Mouse (Mus musculus) small intestine, adult 2 months (tissue): ENCODE measurements around the gene Ipp. TPM values are rescaled to one million over a fixed set of nuclear protein-coding genes. Genes with fewer than 3 reads are reported as not detected.

Experiments
- H3K27ac ChIP-seq: fragments of 200-500 bp; 2 replicates; pipeline ENCODE4 v1.5.1; 2012; ENCODE audit warnings: low read depth, low read length, control low read depth, inconsistent platforms; ENCODE audit not compliant: insufficient read depth
- H3K27me3 ChIP-seq: fragments of 200-500 bp; 2 replicates; pipeline ENCODE4 v1.6.1; 2012; ENCODE audit warnings: mild to moderate bottlenecking, moderate library complexity, low read length, inconsistent platforms; ENCODE audit not compliant: control insufficient read depth, insufficient read depth
- H3K36me3 ChIP-seq: fragments of 200-500 bp; 2 replicates; pipeline ENCODE4 v1.6.1; 2012; ENCODE audit warnings: mild to moderate bottlenecking, low read length, control low read depth, inconsistent platforms; ENCODE audit not compliant: control insufficient read depth, insufficient read depth
- H3K4me1 ChIP-seq: fragments of 200-500 bp; 2 replicates; pipeline ENCODE4 v1.6.1; 2012; ENCODE audit warnings: low read length, inconsistent platforms, mixed read lengths; ENCODE audit not compliant: control insufficient read depth, insufficient read depth, insufficient read length
- H3K4me3 ChIP-seq: fragments of 200-500 bp; 2 replicates; pipeline ENCODE4 v1.5.1; 2012; ENCODE audit warnings: low read depth, mild to moderate bottlenecking, control low read depth, inconsistent platforms, low read length, moderate library complexity
- CTCF ChIP-seq: fragments of 200-500 bp; IDR thresholded peaks from 2 replicates; pipeline ENCODE4 v1.5.1; 2012; ENCODE audit warnings: low read depth, mild to moderate bottlenecking, control low read depth, inconsistent platforms, low read length, moderate library complexity, mixed read lengths; ENCODE audit not compliant: insufficient replicate concordance, insufficient read length; ENCODE audit errors: extremely low read depth
- POLR2A ChIP-seq: fragments of 200-500 bp; IDR thresholded peaks from 2 replicates; pipeline ENCODE4 v1.6.1; 2012; ENCODE audit warnings: low read depth, mild to moderate bottlenecking, control low read depth, inconsistent platforms, low read length, moderate library complexity
- WGBS: fragments of 180-500 bp; shearing (Covaris S2); methylation state at CpG from one replicate; pipeline ENCODE4 v1.1.7; 2018; 5-methylcytosine and 5-hydroxymethylcytosine counted together
- polyA plus RNA-seq: library from polyadenylated mRNA; depleted of rRNA; stranded (reverse); fragments of >200 nt; gene quantifications from 2 replicates; pipeline ENCODE4 v1.2.3, GENCODE M21; 2012

Gene Ipp
- polyA plus RNA-seq, 1 experiment = 1.1 TPM

DNA sequence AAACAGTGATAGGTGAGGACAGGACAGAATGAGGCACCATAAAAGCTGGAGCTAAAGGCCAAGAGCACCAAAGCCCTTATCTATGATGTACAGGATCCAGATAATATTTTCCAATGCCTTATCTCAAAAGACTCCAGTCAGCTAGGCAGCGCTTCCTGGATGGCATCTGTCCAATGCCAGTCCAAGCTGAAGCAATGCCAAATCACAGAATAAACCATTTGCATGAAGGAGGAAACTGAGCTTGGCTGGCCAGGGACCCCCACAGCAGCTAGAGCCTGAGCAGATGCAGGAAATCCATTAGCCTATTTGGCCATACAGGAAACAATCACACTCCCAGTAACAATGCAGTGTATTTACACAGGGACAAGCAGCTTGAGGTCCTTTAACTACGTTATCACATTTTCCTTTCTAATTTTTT, 16.2 kb upstream of the Ipp start:
- WGBS = 7% methylated on average over 2 of the region's 2 CpGs
- TF ChIP-seq POLR2A (no peak), CTCF (no peak)
- Histone ChIP-seq H3K27me3 (no peaks in the 10 kb centered on the region), H3K36me3 (no peaks in the 10 kb centered on the region), H3K27ac (peak overlapping the region; percentile 83), H3K4me1 (peaks cover 16% of the 10 kb centered on the region; the same call in 1 of the 2 replicates), H3K4me3 (no peak overlapping the region)

DNA sequence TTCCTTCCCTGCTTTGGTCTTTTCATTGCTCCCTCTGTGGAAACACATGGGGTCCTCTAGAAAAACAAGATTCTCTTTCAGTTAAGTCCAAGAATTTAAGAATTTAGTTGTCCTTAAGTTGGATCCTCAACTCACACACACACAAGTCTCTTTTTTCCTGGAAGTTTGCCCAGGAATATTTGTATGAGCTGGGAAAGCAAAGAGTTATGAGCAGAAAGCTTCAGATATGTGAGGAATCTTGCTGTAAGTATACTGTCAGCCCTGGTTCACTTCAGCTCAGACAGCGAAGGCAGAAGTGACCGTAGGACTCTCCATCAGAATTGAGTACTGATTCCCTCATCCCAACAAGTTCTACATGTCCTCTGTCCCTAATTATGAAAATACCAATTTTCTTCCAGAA, 15.5 kb upstream of the Ipp start:
- H3K36me3 ChIP-seq = no peaks in the 10 kb centered on the region
- TF ChIP-seq POLR2A (no peak), CTCF (no peak)
- H3K27ac ChIP-seq = peak overlapping the region; percentile 83
- H3K4me1 ChIP-seq = peaks cover 16% of the 10 kb centered on the region; the same call in 1 of the 2 replicates
- H3K27me3 ChIP-seq = no peaks in the 10 kb centered on the region
- WGBS = 53% methylated on average over 2 of the region's 2 CpGs
- no peak overlapping the region for H3K4me3 ChIP-seq

DNA sequence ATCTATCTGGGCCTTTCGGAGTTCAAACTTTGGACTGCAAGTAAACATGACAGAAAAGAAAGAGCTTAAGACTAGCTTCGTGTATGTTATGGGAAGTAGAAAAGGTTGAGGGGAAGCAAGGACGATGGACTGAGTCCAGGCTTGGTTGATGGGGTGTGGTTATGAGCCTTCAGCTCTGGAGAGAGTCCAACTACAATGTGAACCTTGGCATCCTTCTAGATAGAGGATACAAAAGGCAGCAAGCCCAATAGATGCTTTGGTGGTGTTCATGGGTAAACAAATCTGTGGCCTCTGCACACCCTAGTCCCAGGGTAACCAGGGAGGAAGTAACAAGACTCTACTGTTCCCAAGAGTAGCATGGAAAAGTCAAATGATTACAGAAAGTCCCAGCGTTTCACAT, 14.9 kb upstream of the Ipp start:
- Histone ChIP-seq H3K27ac (peak overlapping the region; percentile 83), H3K27me3 (no peaks in the 10 kb centered on the region), H3K36me3 (no peaks in the 10 kb centered on the region), H3K4me3 (no peak overlapping the region), H3K4me1 (peaks cover 16% of the 10 kb centered on the region; the same call in 1 of the 2 replicates)
- WGBS = 9% methylated on average over 4 of the region's 4 CpGs
- TF ChIP-seq CTCF = no peak
- TF ChIP-seq POLR2A = no peak

DNA sequence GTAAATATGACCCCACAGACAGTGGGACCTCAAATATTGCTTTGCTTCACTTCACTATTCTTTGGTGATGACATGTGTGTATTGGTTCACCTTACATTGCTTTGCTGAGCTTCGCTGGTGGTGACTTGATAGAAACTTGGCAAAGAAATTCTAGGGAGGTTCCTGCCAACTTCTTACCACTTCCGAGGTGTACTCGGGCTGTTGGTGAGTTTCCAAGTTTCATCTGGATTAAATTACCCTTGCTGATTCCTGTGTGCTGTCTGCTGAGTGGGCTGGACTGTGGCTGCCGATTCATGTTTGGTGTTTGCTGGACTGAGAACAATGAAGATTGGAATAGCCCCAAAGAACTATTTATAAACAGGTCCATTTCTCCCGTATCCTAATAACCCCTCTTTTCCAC, 13.7 kb upstream of the Ipp start:
- Histone ChIP-seq H3K4me1 (peaks cover 16% of the 10 kb centered on the region; the same call in 1 of the 2 replicates), H3K27ac (no peak overlapping the region), H3K27me3 (no peaks in the 10 kb centered on the region), H3K36me3 (no peaks in the 10 kb centered on the region), H3K4me3 (no peak overlapping the region)
- WGBS = 54% methylated on average over 5 of the region's 5 CpGs
- TF ChIP-seq CTCF (no peak), POLR2A (no peak)

DNA sequence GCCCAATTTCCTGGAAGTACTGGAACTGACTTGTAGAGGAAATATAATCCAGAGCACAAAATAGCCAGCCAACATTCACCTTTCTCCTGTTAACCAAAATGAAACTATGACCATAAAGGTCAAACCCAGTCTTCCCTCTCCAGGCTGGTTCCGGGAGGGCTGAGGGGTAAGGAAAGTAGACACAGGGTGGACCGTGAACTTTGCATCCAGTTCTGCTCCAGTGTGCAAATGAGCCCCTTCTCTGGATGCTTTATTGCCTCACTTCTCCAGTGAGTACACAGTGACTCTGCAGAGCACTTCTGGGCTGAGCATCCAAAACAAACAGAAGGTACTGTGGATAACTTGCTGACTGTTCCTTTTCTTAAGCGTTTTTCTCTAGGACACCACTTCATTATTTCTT, 7.4 kb upstream of the Ipp start:
- WGBS = 20% methylated on average over 3 of the region's 3 CpGs
- H3K27me3 ChIP-seq = no peaks in the 10 kb centered on the region
- TF ChIP-seq CTCF = no peak
- no peak for TF ChIP-seq POLR2A
- H3K4me3 ChIP-seq = no peak overlapping the region
- H3K27ac ChIP-seq = no peak overlapping the region
- peaks cover 4% of the 10 kb centered on the region; the same call in 1 of the 2 replicates for H3K4me1 ChIP-seq
- H3K36me3 ChIP-seq = no peaks in the 10 kb centered on the region

DNA sequence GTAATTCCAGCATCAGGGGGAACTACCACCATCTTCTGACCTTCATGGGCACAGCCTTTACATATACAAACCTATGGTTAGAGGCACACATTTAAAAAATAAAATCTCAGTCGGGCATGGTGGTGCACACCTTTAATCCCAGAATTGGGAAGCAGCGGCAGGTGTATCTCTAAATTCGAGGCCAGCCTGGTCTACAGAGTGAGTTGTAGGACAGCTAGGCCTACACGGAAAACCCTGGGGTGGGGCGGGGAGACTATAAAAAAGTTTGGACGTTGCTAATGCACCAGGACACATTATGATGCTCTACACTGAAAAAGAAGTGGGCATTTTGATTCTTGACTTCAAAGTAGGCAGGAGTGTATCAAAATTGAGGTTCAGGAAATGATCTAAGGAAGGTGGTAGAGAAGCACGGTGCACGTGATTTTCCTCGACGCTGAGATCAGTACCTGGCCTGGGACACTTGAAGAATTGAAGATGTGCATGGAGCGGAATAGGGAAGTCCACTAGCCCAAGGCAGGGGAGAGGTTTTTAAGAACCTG, 394 bp upstream of the Ipp start:
- Histone ChIP-seq H3K27me3 (no peaks in the 10 kb centered on the region), H3K27ac (peak overlapping the region; percentile 64), H3K36me3 (peaks cover 2% of the 10 kb centered on the region; the same call in 1 of the 2 replicates), H3K4me3 (peak overlapping the region; percentile 67), H3K4me1 (no peaks in the 10 kb centered on the region)
- TF ChIP-seq CTCF (no peak), POLR2A (no peak)
- WGBS = 16% methylated on average over 11 of the region's 11 CpGs

DNA sequence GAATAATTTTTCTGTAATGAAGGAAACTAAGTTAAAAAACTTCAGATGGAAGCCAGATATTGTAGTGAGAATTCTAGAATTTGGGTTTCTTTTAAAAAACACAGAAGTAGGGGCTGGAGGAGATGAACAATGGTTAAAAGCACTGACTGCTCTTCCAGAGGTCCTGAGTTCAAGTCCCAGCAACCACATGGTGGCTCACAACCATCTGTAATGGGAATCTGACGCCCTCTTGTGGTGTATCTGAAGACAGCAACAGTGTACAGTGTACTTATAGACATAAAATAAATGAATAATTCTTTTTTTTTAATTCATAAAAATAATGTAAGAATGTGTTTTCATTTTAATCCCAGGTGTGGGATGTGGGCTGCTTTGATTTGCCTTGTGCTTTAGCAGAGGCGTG, 23.8 kb downstream of the Ipp start:
- 75% methylated on average over 2 of the region's 2 CpGs for WGBS
- no peak overlapping the region for H3K27ac ChIP-seq
- H3K4me3 ChIP-seq = no peak overlapping the region
- H3K4me1 ChIP-seq = no peaks in the 10 kb centered on the region
- H3K27me3 ChIP-seq = no peaks in the 10 kb centered on the region
- TF ChIP-seq CTCF (no peak), POLR2A (no peak)
- H3K36me3 ChIP-seq = peaks cover 7% of the 10 kb centered on the region
